Mouse (Mus musculus) testis, adult 2 months (tissue): ENCODE results near the gene Smyd2.

Source experiments
- CTCF ChIP-seq: fragments of 200-500 bp; IDR thresholded peaks from 2 replicates; pipeline ENCODE4 v1.5.1; 2012; ENCODE audit warnings: low read depth, mild to moderate bottlenecking, inconsistent platforms, low read length, moderate library complexity; ENCODE audit not compliant: control insufficient read depth, insufficient read depth, insufficient replicate concordance
- POLR2A ChIP-seq: fragments of 200-500 bp; IDR thresholded peaks from 2 replicates; pipeline ENCODE4 v1.6.1; 2012; ENCODE audit warnings: low read depth, mild to moderate bottlenecking, inconsistent platforms, low read length, moderate library complexity; ENCODE audit not compliant: control insufficient read depth

GRCm38 (mm10) chr1:189898708-189899107 lies 23.5 kb downstream of the Smyd2 start:
- TF ChIP-seq CTCF: no peak
- TF ChIP-seq POLR2A: no peak
